Comparison of ENCODE assay signal across 9 mouse cellular contexts in the genomic region with DNA sequence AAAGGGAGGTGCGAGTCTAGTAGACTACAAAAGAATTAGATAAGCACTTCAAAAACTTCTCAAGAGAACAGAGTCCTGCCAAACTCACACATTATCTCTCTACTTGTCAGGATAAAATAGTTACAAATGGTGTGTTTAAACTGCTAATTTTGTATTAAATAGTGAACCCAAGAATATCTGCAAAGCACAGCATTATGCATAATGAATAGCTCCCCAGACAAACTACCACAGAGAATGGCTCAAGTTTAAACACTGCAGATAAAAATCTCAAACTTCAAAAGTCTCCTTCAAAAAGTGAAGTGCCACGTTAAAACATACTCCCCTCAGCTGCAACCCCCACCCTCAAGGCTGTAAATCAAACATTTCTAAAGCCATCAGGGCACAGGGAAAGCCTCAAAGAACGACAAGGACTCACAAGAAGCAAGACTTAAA. TPM values are rescaled to one million over a fixed set of nuclear protein-coding genes. Genes with fewer than 3 reads are reported as not detected.
DNase-seq lines count a peak whose midpoint lies in the region; ATAC-seq and TF ChIP-seq lines count a peak whose summit lies in the region.
"Had no signal": no experiment of that assay in that cellular context is flagged by ENCODE, and none has a peak within 500 bp of the region (broad histone marks: within the 10 kb centered on the region; RNA-seq: fewer than 3 reads in every experiment).

No protein-coding gene starts in this region.

- H3K4me2 ChIP-seq in lung, embryonic 15.5 days = peak overlapping the region; percentile 89
- peak overlapping the region; percentile 98 for H3K4me2 ChIP-seq in forebrain, postnatal 0 days (ENCODE audit: low read depth)
- peak overlapping the region; percentile 100 for H3K4me2 ChIP-seq in liver, embryonic 13.5 days
- peak overlapping the region; percentile 93 for H3K4me2 ChIP-seq in stomach, embryonic 14.5 days (replicated peaks; ENCODE audit: low read depth, low read length)

- H3K36me3 ChIP-seq in lung, embryonic 15.5 days = no peaks in the 10 kb centered on the region
- H3K36me3 ChIP-seq in forebrain, postnatal 0 days (ENCODE audit: insufficient read depth) = no peaks in the 10 kb centered on the region
- H3K36me3 ChIP-seq in liver, embryonic 13.5 days = no peaks in the 10 kb centered on the region
- no peaks in the 10 kb centered on the region for H3K36me3 ChIP-seq in stomach, embryonic 14.5 days (ENCODE audit: control insufficient read depth, insufficient read depth, low read length)

- DNase-seq in lung, postnatal 14 days = no peak
- no peak for DNase-seq in forebrain, postnatal 0 days
- no peak for DNase-seq in liver, embryonic 13.5 days
- no peak for DNase-seq in cerebellum, postnatal 14 days
- DNase-seq in kidney, adult 11 months = no peak
- DNase-seq: layer of hippocampus, adult 9-11 months; right cerebral cortex, postnatal 4 days had no signal

- no peak for TF ChIP-seq CTCF in forebrain, postnatal 0 days (IDR thresholded peaks at IDR 0.05; ENCODE audit: low read depth)

- H3K27ac ChIP-seq in lung, embryonic 15.5 days = peak overlapping the region; percentile 87
- no peak overlapping the region for H3K27ac ChIP-seq in forebrain, postnatal 0 days (ENCODE audit: low read depth, low read length)
- H3K27ac ChIP-seq in liver, embryonic 13.5 days = no peak overlapping the region
- no peak overlapping the region; the same call in 1 of the 2 replicates for H3K27ac ChIP-seq in stomach, embryonic 14.5 days (ENCODE audit: low read length)

- no peak for ATAC-seq in lung, embryonic 15.5 days (ENCODE audit: borderline replicate concordance, extremely low read depth, low FRiP score, low TSS enrichment)
- no peak for ATAC-seq in forebrain, postnatal 0 days
- no peak for ATAC-seq in liver, embryonic 13.5 days (ENCODE audit: low read depth)
- ATAC-seq in stomach, embryonic 14.5 days (ENCODE audit: insufficient number of reproducible peaks, insufficient read depth, low FRiP score, low read depth) = no peak

- no peaks in the 10 kb centered on the region for H3K9me3 ChIP-seq in lung, embryonic 15.5 days
- no peaks in the 10 kb centered on the region for H3K9me3 ChIP-seq in forebrain, postnatal 0 days (ENCODE audit: low read length)
- H3K9me3 ChIP-seq in liver, embryonic 13.5 days (replicated peaks) = no peaks in the 10 kb centered on the region
- H3K9me3 ChIP-seq in stomach, embryonic 14.5 days (ENCODE audit: control insufficient read depth, low read depth, low read length) = no peaks in the 10 kb centered on the region

- peak overlapping the region; percentile 86 for H3K9ac ChIP-seq in lung, embryonic 15.5 days
- H3K9ac ChIP-seq in forebrain, postnatal 0 days = no peak overlapping the region
- H3K9ac ChIP-seq in liver, embryonic 13.5 days = no peak overlapping the region
- H3K9ac ChIP-seq in stomach, embryonic 14.5 days (replicated peaks; ENCODE audit: low read depth, low read length) = 0 out of 2 replicates have a peak overlapping the region, but pooled peaks have one; percentile 0

- peaks cover 56% of the 10 kb centered on the region for H3K4me1 ChIP-seq in lung, embryonic 15.5 days
- peaks cover 15% of the 10 kb centered on the region for H3K4me1 ChIP-seq in forebrain, postnatal 0 days (ENCODE audit: insufficient read depth)
- peaks cover 48% of the 10 kb centered on the region for H3K4me1 ChIP-seq in liver, embryonic 13.5 days (replicated peaks)
- peaks cover 15% of the 10 kb centered on the region for H3K4me1 ChIP-seq in stomach, embryonic 14.5 days (ENCODE audit: control insufficient read depth, insufficient read depth, low read length)

- H3K4me3 ChIP-seq in lung, embryonic 15.5 days = peak overlapping the region; percentile 93
- peak overlapping the region; percentile 74; the same call in 1 of the 2 replicates for H3K4me3 ChIP-seq in forebrain, postnatal 0 days (ENCODE audit: low read depth, low read length)
- peak overlapping the region; percentile 82 for H3K4me3 ChIP-seq in liver, embryonic 13.5 days (replicated peaks)
- peak overlapping the region; percentile 73 for H3K4me3 ChIP-seq in stomach, embryonic 14.5 days (ENCODE audit: low read depth, low read length)

- 18% methylated on average over 3 of the region's 3 CpGs for WGBS in lung, embryonic 15.5 days
- WGBS in forebrain, postnatal 0 days = 17% methylated on average over 3 of the region's 3 CpGs
- WGBS in liver, embryonic 13.5 days (ENCODE audit: insufficient replicate concordance) = 16% methylated on average over 3 of the region's 3 CpGs
- WGBS in stomach, embryonic 14.5 days = 15% methylated on average over 3 of the region's 3 CpGs

- H3K27me3 ChIP-seq in lung, embryonic 15.5 days = no peaks in the 10 kb centered on the region
- no peaks in the 10 kb centered on the region for H3K27me3 ChIP-seq in forebrain, postnatal 0 days (ENCODE audit: insufficient read depth, low read length)
- H3K27me3 ChIP-seq in liver, embryonic 13.5 days = peaks cover 13% of the 10 kb centered on the region; the same call in 1 of the 2 replicates
- no peaks in the 10 kb centered on the region for H3K27me3 ChIP-seq in stomach, embryonic 14.5 days (ENCODE audit: control insufficient read depth, insufficient read depth, low read length)

RNA-seq across cellular contexts. Expression of gene Znrf3, which starts 2.0 kb away (rescaled TPM):
- 14.7 and 15.8 TPM in 2 replicates for polyA plus RNA-seq in lung, embryonic 15.5 days (2015; fragmentation: Nextera tagmentation; extraction: Ambion mirVana)
- 7.5 and 9.1 TPM in 2 replicates for total RNA-seq in forebrain, postnatal 0 days (2014; rRNA removed)
- polyA plus RNA-seq in forebrain, postnatal 0 days (2015; fragmentation: Nextera tagmentation; extraction: Ambion mirVana) = 4.6 and 8.3 TPM in 2 replicates
- 4.1 and 4.6 TPM in 2 replicates for polyA plus RNA-seq in liver, embryonic 13.5 days (2015; fragmentation: Nextera tagmentation; extraction: Ambion mirVana)
- polyA plus RNA-seq in stomach, embryonic 14.5 days (2014; fragmentation: Nextera tagmentation; extraction: Ambion mirVana) = 17.2 and 19.7 TPM in 2 replicates

Comparison
In these comparisons a context has a peak if more than half of its experiments do, and no peak if none do; other contexts are left out.
1. H3K9ac ChIP-seq: peak in lung, embryonic 15.5 days (single experiment) and stomach, embryonic 14.5 days (single experiment); none in forebrain, postnatal 0 days (single experiment) and liver, embryonic 13.5 days (single experiment).
2. Peak in every context shown above with its lines, with median percentiles within 50 percentile points of each other: H3K4me2 ChIP-seq and H3K4me3 ChIP-seq.